Mouse (Mus musculus) urinary bladder, adult 2 months (tissue): ENCODE measurements around the gene Parvg. TPM values are rescaled to one million over a fixed set of nuclear protein-coding genes. Genes with fewer than 3 reads are reported as not detected.
"Not testable (repeated sequence)": the region's sequence is repeated elsewhere in the genome, so short reads cannot be mapped to it uniquely, and the experiment has no call there.

Experiments used
- DNase-seq: peaks from one replicate; pipeline ENCODE4 v3.0.0; 2022; ENCODE audit warnings: low spot score
- polyA plus RNA-seq: library from polyadenylated mRNA; depleted of rRNA; stranded (reverse); fragments of >200 nt; gene quantifications from 2 replicates; pipeline ENCODE4 v1.2.3, GENCODE M21; 2012; rRNA removed

The Parvg gene
- 1.9 TPM in 2 replicates for polyA plus RNA-seq

DNA sequence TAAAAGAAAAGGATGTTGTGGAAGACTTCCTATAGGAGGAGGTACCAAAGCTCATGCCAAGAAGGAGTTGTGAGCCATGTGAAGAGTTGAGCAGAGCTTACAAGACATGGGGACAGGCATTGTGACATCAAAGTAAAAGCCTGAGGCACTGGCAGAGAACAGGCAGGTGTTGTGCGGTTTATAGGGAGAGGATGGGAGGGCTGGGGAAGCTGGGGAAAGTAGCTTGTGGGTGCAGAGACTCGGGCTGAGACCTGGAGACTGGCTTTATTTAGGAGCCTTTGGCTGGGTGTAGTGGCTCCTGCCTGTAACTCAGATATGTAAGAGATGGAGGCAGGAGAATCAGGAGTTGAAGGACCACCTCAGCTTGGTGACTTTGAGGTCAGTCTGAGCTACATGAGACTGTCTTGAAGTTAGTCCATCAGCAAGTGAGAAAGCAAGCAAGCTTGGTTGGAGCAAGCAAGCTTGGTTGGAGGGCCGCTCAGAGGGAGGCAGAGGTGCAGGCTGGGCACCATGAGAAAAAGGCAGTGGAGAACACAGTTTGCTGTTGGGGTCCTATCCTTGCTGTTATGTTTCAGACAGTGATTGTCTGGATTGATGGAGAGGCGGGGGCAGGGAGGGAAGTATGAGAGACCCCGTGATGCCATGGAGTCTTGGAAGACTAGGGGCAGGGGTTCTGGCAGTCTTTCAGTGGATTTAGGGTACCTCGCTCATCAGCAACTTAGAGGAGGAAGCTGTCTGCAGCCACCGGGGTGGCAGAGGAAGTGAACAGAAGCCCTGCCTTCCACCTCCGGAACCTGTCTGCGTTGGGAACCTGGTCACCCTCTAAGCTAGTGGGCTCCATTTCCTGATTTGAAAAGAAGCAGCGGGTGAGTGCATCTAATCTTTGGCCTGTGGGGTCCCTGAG lies at the start of gene Parvg:
Parvg (plus strand) TSS at position 61 of the 904 bp plus-strand sequence.
- DNase-seq, result no peak

DNA sequence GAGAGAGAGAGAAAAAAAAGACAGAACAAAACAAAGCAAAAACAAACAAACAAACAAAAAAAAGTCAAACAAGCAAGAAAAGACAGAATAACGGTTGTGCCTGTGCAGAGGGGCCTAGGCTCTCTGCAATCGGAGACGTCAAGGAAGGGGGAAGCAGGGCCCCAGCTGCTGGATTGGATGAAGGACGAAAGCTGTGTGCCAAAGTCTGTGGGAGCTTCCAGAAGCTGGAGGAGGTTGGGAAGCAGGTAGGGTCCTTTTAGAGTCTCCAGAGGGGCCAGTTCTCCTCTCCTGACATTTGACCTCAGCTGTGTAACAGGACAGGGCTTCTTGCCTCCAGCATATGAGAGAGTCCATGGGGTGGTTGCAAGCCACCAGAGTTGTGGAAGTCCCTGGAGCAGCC lies 47.8 kb upstream of the Parvg start:
- no peak for DNase-seq

DNA sequence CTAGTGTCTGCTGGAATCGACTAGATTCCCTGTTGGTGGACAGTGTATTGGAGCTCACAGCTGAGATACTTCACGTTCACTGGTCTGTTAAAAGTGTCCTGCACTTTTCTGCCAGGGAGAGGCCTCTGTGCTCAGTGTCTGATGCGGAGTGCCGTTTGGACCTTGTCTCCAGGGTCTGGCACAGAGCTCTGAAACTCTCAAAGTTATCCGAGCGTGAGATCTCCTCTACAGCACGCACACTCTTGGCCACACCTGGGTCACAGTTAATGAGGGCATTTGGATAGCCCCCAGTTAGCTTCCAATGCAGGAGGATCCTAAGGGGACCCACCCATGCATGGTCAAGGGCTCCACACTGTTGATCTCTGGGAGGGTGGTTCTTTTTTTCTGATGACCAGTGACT lies 45.7 kb upstream of the Parvg start:
- DNase-seq, result no peak

DNA sequence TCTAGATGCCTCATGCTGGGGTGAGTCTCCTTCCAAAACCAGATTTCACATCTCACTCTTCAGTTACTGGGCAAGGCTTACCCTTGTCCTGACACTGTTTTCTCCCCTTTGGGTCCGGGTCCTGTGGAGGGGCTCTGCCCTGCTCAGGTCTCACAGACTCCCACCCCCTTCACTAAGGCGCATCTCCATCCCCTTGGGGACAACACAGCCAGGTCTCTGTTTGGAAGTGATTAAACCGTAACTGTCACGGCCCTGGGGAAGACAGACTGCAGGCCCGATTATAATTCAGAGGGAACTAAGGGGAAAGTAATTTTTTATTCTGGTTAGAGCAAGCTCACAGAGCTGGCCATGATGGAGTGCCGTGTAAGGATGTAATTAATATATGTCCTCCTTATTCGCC lies 45.2 kb upstream of the Parvg start:
- DNase-seq, result no peak

DNA sequence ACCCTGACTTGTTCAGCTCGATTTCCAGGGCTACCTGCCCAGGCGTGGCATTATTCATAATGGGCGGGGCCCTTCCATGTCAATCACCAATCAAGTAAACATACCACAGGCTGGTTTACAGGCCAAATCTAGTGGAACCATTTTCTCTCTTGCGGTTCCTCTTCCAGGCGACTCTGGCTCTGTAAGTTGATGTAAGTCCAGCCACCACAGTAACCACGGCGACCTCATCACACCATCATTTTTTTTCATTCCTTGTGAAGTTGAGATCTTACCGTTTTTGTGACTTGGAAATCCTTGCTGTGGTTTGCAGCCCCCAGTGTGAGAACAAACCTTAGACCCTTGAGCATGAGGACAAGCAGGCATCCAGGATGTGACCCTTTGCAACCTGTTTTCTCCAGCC lies 43.5 kb upstream of the Parvg start:
- DNase-seq, result no peak

DNA sequence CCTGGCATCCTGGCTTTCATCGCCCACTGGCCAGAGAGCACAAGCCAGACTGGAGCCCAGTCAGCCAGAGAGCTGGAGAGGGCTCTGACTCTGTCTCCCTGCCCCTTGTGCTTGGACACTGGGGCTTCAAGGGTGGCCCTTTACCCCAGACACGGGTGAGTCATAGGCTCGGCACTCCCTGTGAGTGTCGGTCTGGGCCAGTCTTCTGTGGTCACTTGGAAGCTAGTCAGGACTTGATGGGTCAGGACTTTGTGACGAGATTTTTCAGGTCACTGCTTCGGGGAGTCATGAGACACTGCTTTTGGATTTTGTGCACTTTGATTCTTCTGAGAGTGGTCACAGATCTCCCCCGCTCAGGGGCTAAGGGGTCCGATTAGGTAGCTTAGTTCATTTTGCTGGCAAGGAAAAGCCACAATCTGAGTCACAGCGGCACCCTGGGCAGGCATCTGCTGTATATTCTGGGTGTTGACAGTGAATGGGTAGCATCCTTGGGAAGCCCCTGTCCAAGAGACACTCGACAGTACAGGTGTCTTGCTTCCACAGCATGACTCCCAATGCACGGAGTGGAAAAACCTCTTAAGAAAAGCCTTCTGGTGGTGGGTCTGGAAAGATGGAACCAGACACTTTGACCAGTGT lies 43.0 kb upstream of the Parvg start:
- peak; percentile 31 for DNase-seq

DNA sequence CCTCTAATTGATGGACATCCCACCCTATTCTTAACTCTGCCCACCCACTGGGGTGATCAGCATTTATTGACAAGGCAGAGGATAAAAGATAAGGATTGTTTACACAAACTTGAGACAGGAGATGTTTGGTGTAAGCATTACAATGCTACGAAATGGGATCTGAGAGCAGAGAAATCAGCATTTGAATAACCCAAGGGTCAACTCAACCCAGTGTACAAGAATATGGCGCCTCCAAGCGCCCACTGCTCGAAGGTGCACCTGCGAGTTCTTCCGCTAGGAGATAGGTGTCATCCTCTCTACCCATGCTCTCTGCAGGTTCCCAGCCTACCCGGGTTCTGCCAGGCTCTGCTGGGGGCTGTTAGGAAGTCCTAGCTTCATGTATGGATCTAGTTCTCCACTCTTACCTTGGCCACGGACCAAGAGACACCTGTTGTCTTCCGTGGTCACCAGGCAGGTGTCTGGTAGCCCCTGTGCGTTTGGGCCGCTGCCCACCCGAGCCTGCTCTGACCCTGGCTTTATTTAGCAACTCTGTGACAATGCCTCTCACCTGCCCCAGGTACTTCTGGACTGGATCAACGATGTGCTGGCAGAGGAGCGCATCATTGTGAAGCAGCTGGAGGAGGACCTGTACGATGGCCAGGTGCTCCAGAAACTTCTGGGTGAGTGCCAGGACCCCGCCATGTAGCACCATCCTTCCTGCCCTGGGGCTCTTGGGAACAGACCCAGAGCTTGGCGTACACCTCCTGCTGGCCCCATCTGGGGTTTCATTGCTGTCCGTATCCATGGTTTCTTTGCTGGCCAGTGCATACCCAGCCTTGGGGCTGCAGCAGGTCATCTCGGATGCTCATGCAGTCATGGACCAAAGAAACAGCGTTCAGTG lies 41.4 kb upstream of the Parvg start:
- DNase-seq, result no peak

DNA sequence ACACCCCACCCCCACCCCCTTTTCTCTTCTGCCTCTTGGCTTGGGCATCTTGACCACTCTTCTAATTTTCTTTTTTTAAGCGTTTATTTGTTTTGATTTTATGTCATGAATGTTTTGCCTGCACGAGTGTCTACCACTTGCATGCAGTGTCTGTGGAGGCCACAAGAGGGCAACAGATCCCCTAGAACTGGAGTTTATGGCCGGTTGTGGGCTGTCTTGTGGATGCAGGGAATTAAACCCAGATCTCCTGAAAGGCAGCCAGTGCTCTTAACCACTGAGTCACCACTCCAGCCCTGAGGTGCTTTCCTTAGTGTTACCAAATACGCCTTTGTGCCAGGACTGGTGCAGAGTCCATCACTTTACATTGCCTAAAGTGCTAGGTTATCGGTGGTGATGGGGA lies 39.8 kb upstream of the Parvg start:
- DNase-seq, result no peak

DNA sequence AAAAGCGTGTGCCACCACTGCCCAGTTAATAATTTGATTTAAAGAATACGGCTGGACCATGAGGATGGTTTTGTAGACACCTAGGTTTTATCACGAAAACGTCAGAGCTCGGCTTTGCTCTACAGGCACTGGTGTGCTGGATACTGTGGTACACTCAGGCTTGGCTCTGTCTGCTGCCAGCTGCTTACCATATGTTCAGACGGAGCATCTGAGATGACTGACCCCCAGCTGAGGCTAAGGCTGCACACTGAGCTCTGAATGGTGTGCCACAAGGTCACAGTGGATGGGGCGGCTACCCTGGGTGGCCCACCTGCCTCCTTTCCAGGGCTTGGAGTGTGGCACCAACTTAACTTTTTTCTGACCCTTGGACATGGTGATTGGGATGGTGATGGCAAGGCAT lies 38.4 kb upstream of the Parvg start:
- DNase-seq, result no peak

DNA sequence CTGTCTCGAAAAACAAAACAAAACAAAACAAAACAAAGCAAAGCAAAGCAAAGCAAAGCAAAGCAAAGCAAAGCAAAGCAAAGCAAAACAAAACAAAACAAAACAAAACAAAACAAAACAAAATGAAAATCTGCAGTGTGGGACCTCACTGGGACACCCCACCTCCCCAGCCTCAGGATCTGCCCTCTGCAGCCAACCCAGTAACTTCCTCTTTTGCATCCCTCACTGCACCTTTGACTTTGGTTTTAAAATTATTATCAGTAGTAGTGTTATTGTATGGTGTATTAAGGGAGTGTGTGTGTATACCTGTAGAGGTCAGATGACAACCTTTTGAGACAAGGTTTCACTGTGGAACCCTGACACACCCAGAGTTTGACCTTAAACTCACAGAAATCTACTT lies 34.9 kb upstream of the Parvg start:
- not testable (repeated sequence) for DNase-seq

DNA sequence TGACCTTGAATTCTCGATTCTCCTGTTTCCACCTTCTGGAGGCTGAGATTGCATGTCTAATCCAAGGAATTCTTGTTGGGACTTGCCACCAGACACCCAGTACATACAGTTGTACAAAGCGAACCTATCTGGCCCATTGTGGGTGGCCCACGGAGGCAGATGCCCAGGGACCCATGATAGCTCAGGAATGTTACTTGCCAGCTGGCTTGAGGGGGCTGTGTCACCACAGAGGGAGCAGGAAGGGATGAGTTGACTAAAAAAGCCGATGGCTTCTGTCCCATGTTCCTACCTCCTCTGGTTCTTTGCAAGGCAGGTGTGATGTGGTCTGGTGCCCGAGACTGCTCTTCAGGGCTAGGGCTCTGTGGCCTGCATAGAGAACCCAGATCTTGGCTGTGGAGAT lies 32.7 kb upstream of the Parvg start:
- DNase-seq, result no peak

DNA sequence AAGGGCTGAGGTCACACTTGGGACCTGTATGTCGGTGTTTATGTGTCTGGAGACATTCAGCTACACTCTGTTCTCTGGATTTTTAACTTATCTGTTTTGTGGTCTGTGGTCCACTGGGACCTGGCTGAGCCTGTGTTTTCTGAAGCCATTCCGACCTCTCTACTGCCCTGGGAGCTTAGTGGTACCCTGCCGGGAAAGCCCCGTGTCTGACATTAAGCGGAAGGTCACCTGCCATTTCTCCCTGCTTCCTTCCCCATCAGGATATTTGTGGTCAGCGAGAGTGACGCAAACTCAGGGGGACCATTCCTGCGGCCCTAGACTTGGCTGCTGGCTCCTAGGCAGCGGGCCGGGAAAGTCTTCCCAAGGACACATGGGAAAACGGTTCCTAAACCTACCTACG lies 30.2 kb upstream of the Parvg start:
- no peak for DNase-seq

DNA sequence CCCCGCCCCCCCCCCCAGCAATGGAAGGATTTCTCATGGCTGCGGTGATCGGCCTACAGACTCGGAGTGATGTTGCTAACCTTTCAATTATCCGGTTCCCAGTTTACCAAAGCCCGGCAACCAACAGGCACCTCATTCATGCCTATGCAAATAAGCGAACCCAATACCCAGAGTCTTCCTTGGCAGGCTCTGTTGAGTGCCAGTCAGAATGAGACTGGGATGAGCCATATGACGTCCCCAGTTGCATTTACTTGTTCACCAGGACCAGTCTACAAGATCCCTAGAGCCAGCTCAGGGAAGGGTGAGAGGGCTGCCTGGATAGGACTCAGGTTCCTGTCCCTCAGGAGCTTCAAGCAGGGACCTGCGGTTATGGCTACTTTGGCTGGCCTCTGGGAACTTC lies 29.4 kb upstream of the Parvg start:
- no peak for DNase-seq

DNA sequence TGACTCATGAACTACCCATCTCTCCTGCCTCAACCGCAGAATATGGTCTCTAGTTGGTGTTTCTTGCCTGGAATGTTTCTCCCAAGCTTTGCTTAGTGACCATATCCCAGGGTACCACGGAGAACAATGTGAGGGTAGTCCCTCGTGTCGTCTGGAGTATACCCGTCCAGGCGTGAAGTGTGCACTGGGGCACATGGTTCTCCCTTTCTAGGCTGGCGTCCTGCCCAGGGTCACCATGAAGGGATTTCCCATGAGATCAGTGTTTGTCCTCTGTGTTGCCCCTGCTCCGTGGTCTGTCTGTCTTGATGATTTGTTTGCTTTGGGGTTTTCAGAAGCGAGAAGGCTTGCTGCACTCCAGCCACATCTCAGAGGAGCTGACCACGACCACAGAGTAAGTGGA lies 28.6 kb upstream of the Parvg start:
- DNase-seq, result no peak

DNA sequence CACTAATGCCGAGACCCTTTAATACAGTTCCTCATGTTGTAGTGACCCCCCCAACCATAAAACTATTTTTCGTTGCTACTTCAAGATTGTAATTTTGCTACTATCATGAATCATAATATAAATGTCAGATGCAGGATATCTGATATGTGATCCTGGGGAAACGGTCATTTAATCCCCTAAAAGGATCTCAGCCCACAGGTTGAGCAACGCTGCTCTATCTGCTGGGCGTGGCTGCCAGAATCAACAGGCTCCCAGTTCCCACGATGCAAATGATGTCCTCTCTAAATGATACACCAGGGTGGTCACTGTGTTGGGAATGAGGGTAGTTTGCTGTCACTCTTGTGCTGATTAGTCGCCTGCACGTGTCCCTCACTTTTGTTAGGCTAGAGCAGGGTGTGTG lies 26.4 kb upstream of the Parvg start:
- no peak for DNase-seq

DNA sequence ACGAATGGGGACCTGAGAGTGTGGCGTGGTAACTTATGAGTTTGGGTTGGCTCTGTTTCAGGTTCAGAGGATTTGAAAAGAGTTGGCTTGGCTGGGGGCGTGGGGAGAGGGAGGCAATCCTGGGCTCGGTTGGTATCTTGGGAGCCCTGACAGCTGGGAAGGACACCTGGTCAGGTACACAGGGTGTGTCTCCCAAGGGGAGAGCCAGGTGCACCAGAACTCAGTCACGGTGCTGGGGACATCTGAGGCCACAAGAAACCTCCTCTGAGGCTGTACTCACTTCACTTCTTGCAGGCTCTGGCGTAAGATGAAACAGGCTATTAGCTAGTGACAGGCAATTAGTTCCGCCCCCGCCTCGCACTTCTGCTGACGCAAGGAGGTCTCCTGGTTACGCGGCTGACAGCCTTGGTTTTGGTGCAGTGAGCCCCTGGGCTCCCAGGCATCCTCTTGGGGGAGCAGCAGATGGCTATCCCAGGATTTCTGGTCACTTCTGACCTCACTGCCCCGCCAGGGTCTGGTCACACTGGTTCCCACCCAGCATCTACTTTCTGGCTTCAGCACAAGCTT lies 24.9 kb upstream of the Parvg start:
- no peak for DNase-seq

DNA sequence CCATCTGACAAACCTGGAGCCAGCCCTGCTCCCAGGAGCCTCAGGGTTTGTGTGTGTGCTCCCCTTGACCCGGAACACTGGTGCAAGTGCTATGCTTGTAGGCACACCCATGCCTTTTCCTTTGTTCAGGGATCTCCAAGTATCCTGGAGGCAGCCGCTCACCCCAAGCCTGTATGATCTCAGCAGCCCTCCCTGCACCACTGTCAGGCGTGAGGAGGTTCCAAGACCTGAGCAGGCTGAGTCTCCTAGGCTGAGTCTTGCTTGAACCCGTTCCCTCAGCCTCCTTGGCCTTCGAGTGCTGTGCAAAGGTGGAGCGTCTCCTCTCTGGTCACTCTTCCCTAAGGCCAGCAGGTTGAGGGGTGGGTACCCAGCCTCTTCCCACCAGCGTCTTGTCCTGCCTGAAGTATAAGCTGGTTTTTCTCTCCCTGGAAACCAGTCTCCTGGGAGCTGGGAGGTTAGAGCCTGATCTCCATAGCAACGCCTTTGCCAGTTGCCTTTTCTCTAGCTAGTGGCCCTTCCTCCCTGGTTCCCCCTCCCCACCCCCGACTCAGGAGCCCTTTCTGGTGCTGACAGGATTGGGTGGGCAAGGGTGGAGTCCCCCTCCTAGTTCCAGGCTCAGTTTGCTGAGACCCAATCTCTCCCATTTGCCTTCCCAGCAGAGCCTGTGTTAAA lies 24.0 kb upstream of the Parvg start:
- no peak for DNase-seq

DNA sequence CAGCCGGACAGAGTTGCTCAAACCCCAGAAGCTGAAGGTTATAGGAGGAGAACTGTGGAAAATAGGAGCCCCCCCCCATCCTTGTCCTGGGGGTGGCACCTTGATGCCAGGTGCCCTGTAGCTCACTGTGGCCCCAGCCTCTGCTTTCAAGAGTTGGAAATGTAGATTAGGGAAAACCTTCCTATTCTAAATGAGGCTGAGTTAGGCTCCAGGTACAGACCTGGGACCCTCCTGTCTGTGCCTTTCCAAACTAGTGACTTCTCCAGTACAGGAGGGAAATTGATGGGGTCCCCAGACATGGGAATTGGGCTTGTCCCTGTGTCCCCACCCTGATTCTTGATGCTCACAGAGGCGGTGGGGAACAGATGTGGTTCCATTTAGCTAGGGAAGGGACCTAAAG lies 23.2 kb upstream of the Parvg start:
- no peak for DNase-seq

DNA sequence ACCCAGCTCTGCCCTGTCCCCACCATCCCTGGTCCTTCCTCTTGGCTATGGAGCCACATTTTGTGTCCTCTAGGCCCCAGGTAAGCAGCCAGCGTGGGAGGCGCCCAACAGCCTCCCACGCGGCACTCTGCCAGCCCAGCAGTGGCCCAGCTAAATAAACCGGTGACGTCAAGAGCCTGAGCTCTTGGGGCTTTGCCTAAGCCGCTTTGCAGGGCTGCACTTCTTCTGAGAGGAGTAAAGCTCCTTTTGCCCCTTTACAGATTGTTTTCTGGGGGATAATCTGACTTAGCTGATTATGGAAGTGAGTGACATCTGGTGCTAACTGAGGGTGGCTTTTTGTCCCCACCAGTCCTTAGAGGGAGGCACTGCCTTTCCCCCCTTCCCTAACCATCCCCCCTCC lies 22.8 kb upstream of the Parvg start:
- DNase-seq, result no peak

DNA sequence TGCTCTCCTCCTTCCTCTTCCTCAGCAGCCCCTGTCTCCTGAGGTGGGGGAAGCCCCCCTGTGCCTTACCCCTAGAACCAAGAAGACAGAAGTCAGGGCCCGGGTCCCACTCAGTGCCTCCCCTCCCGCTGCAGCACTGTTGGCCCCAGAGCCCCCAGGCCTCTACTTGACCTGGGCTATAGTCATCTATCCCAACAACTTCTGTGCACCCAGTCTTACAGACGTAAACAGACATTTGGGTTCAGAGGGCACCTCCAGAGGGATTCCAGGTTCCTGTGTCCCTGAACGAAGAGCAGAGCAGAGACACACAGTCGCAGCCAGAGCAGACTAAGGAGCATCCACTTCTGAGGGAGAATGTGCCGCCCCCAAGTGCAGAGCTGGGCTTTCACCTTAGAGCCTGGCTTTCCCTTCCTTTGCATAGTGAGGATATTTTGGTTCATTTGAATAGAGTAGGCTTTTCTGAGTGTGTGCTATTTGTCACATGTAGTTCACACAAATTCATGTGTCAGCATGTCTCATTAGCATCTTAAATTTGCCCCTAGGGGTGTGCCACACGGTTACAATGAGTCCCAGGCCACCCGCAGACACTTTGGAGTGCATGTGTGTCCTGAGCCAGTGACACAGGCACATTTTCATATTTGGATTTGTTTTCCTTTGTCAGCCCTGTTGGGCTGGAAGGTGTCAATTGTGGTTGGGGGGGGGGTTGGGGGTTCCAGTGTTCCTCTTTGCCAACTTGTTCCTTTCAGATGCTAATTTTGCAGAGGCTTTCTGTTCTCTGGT lies 22.0 kb upstream of the Parvg start:
- DNase-seq, result no peak

DNA sequence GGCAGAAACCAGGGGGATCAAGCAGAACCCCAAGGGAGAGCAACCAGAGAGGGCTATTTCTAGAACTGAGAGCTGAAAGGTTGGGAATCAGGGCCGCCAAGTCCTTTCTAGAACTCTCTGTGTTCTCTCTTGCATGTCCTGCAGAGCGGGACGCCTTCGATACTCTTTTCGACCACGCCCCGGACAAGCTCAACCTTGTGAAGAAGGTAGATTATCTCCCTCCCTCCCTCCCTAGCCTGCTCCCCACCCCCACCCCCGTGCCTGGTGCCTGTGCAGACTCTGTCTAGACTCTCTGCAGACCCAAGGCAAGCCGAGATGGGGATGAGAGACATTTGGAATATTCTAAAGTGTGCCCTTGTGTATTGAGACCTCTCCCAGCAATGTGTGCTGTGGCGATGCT lies 20.6 kb upstream of the Parvg start:
- DNase-seq, result no peak
